Mouse (Mus musculus) right cerebral cortex, postnatal 4 days (tissue): Measurements from ENCODE around the gene Htr2a.

Source experiments
- DNase-seq: peaks from one replicate; pipeline ENCODE4 v3.0.0-alpha.2; 2022

Htr2a gene

GRCm38 (mm10) chr14:74699241-74699640 is 58.6 kb downstream of the Htr2a start:
- DNase-seq = no peak

DNA sequence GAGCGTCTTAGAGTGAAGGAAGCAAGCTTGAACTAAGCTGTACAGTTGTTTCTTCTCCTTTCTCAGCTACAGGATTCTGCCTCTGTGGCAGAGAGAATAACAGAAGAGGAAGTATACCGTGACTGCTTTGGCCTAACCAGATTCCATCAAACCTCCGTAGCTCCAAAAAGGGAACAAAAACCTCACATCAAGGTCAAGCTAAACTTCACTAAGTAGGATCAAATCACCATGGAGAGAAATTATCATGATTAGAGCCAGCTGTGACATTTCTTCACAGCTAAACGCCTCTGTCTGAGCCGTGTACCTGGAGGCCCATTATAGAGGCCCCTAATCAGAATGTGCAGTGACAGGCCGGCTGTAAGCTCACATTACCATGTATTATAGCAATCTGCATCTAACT is 63.3 kb downstream of the Htr2a start:
- no peak for DNase-seq

DNA sequence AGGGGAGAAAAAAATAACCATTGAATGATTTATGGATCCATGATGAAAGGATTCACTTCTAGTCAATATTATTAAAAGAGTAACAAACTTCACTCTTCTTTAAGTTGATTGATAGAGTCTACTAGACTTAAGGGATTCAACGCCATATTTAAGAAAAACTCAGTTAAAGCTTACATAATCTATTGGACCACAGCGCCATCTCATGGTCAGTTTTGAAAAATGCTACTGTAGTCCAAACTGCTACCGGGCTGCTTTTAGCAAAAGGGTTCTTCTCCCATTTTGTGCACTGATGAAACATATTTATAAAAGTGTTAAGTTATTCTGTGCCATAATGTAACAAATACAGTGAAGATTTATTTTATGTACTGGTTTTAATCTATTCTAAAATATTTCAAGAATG is 68.4 kb downstream of the Htr2a start:
- DNase-seq = peak; percentile 56

DNA sequence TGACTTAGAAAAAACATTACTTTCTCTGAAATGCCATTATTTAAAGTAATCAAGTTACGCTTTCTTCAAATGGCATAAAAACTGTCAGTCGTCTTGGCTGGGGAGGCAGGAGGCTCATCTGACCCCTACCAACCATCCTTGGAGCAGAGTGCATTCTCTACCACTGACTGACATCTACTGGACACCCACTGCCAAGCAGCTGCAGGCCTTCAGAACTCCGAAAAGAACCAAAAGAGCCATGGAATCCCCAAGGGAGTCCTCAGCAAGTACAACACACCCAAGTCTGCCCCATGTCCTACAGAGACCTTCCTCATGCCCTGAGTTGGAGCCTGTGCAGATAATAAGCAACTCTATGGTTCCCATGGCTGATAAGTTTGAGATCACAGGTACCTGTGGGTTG is 82.9 kb downstream of the Htr2a start:
- DNase-seq = no peak

GRCm38 (mm10) chr14:74731221-74732078 is 90.8 kb downstream of the Htr2a start:
- no peak for DNase-seq

GRCm38 (mm10) chr14:74732079-74732783 is 91.6 kb downstream of the Htr2a start, which contains the start of gene Esd:
TSS of gene Esd (plus strand) at chr14:74732297.
- peak; percentile 74 for DNase-seq

DNA sequence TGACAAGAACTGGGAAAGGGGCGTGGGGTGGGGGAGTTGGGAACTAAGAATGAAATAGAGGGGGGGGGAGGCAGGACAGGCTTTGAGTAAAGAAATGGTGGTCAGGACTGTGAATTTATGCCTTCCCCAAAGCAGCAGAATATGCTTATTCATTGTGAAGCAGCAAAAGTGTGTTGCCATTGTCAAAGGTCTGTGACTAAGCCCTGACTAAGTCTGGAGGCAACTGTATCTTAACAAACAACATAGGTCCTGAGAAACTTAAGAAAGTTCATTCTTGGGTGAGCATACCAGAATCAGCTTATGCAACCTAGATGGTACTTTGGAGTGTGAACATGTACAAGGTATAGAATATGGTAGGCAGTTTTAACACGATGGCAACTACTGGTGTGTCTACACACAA is 92.8 kb downstream of the Htr2a start:
- DNase-seq = no peak

GRCm38 (mm10) chr14:74735471-74735870 is 94.8 kb downstream of the Htr2a start:
- no peak for DNase-seq

DNA sequence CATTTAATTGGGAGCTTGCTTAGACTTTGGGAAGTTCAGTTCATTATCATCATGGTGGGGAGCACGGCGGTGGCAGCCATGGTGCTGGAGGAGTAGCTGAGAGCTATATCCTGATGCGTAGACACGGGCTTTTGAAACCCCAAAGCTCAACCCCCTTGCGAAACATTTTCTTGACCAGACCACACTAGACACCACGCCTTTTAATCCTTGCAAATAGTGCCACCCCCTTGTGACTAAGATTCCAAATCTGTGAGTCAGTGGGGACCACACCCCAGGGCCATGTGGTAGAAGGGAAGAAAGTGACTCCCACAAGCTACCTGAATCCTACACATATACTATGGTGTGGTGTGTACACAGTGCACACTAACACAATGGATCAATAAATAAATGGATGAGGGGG is 96.2 kb downstream of the Htr2a start:
- no peak for DNase-seq
